Mouse (Mus musculus) hindlimb bud, embryonic 11.5 days (tissue): ENCODE measurements around the gene Mrpl43.

Experiments
- DNase-seq: peaks from one replicate; pipeline ENCODE4 v3.0.0-alpha.2; 2012; ENCODE audit warnings: low read depth, low spot score; ENCODE audit errors: extremely low spot score

Gene Mrpl43

DNA sequence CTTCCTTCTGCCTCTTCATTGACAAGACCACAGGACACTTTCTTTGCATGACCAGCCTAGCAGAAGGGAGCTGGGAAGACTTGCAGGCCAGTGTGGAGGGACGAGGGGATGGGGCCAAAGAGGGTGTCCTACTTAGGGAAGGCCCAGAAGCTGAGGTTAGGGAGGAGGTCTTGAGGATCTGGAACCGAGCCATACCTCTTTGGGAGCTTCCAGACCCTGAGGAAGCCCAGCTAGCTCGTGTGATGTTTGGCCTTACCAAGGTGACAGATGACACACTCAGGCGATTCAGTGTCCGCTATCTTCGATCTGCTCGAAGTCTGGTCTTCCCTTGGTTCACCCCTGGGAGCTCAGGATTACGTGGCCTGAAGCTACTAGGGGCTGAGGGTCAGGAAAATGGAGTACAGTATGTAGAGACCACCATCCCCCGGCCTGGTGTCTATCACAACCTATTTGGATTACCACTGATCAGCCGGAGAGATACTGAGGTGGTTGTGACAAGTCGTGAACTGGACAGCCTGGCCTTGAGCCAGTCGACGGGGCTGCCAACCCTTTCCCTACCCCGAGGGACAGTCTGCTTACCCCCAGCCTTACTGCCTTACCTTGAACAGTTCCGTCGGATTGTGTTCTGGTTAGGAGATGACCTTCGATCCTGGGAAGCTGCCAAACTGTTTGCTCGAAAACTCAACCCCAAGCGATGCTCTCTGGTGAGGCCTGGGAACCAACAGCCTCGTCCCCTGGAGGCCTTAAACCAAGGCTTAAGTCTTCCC lies 1.4 kb upstream of the Mrpl43 start:
- DNase-seq, result no peak

DNA sequence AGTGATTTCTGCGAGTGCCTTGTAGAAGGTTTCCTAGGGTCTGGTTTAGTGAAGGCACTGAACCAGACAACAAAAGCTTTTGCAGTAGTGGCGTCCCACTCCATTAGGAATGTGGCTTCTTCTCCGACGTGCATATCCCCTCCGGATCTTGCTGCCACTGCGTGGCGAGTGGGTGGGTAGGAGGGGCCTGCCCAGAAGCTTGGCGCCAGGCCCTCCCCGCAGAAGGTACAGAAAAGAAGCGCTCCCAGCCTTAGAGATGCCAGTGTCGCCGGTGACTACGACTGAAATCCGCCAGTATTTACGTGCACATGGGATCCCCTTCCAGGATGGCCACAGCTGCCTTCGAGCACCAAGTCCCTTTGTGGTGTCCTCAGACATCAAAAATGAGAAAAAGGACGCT lies 779 bp upstream of the Mrpl43 start:
- DNase-seq, result no peak

DNA sequence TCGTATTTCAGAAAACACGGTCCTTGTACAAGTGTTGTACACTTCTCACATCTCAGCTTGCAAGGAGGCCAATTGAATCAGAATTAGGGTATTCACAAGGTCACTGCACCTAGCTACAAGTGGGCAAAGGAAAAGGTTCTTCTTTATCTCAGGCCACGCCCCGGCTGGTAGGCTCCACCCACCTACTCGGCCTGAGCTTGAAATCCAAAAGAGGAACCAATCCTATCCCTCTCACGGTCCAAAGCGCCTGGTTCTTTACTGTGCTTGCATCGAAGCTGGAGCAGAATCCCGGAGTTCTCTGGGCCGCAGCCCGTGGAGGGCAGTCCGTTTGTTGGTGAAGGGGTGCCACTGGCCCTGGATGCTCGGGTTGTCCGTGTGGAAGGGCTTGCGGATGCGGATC lies 798 bp downstream of the Mrpl43 start, which contains the start of gene Twnk:
TSS of gene Twnk (plus strand) at position 220 of the 400 bp plus-strand sequence.
- DNase-seq, result no peak

DNA sequence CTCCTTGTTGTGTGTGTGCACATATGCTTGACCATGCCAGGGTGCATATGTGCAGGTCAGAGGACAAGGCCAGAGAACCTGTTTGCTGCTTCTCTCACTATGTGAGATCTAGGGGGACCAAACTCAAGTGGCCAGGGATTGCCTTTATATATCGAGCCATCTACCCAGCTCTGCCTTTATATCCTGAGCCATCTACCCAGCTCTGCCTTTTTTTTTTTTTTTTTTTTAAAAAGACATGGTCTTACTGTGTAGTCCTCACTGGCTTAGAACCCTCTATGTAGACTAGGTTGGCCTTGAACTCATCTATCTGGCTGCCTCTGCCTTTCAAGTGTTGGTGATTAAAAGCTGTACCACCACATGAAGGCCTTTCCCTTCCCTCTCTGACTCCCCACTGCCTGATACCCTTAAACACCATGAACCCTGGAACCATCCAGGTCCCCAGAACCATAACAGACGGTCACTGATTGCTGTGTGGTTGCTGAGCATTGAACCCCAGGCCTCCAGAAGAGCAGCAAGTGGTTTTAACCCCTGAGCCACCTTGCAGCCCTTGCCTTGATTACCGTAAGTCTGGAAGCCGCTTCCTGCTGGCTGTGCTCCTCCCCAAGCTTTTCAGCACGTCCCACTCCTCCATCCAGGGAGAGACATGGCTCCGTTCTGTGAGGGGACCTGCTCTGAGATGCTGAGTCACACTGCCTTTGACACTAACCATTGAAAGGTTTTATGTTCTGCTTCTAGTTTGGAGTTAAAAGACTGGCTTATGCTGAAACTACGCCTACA lies 2.3 kb downstream of the Mrpl43 start:
- DNase-seq, result no peak

DNA sequence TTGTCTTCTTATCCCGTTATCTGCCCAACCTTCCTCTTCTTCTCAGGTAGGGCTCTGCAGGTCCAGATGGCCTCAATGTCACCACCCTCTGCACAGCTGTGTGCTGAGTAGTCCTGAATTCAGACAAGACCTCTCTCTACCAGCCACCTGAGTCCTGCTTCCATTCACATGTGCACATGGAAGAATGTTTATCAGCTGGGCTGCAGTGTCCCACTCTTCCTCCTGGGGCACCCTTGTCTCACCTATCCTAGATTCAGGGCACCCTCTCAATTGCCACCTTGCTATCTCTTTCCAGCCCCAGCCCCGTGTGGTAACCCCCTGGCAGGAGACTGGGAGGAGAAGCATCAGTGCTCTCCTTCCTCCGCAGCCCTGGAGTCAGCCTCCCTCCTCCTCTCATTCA lies 3.9 kb downstream of the Mrpl43 start:
- DNase-seq, result no peak

DNA sequence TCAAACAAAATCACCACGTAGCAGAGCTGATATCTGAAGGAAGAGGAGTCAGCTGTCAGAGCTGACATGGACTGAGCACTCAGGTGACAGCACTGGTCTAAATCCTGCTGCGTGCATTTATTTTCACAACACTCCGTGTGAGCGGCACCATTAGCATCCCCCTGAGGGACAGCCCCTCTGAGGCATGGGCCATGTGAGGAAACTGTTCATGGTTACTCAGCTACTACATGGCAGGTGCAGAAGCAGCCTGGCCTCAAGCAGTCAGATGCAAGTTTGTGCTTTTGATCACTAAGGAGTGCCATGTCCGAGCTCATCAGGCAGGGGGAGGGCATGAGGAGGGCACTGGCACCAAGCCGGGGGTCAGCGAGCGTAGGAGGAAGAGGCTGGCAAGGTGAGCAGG lies 6.6 kb downstream of the Mrpl43 start:
- DNase-seq, result no peak

DNA sequence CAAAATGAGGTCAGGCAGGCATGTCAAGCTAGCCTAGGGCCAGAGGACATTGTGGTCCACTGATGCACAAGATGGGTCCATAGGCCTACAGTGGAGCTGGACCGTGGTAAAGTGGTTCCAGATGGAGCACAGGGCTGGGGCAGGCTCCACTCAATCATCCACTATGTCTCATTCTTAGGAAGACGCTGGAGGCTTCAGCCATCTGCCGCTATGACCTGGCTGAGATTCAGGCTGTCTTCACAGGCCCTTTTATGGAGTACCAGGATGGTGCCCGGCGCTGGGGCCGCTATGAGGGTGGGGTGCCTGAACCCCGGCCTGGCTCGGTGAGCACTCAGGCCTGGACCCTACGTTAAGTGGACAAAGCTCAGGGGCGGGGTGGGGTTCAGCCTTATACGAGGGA lies 8.5 kb downstream of the Mrpl43 start:
- DNase-seq, result no peak

DNA sequence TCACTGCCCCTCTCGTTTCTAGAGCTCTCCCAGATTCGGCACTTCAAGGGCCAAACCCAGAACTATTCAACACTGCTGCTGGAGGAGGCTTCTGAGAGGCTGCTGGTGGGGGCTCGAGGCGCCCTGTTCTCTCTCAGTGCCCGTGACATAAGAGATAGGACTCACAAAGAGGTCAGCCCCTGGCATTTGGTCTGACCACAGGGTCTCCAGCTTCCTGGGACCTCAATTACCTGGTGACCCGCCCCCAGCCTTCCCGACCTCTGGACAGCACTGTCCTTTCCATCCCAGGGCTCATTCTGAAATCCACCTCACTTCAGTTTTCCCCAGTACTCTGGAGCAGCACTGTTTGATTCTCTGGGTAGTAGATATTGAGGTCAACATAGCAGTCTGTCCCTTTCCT lies 13.5 kb downstream of the Mrpl43 start:
- DNase-seq, result no peak

DNA sequence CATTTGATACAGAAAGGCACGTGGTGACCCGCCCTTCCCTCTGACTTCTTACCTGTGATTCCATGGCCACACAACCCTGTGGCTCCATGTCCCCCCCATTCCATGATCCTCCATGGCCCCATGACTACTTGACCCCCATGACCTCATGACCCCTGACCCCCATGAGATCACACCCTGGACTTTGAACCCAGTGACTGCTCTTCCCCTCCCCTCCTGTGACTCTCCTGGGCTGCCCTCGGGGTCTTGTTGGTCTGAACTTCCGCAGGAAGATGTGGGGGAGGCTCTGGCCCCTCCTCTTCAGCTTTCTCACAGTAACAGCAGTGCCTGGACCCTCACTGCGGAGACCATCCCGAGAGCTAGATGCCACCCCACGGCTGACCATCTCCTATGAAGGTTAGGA lies 14.0 kb downstream of the Mrpl43 start:
- DNase-seq, result no peak

DNA sequence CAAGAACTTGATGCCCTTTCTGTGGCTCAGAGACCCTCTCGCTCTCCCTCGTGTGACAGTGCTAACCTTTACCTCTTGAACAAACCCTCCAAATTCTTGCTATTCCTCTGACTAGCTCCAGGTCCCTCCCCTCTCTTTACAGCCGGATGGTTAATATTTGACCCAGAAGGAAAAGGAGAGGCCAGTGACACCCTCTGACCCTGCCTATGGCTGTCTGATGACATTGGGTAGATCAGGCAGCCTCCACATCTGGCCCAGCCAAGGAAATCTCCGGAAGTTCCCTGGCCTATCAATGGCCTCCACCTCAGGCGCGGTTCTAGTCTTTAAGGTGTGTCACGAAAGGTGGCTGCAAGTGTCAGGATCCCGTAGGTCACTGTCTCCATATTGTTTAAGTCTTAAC lies 15.2 kb downstream of the Mrpl43 start:
- DNase-seq, result no peak

DNA sequence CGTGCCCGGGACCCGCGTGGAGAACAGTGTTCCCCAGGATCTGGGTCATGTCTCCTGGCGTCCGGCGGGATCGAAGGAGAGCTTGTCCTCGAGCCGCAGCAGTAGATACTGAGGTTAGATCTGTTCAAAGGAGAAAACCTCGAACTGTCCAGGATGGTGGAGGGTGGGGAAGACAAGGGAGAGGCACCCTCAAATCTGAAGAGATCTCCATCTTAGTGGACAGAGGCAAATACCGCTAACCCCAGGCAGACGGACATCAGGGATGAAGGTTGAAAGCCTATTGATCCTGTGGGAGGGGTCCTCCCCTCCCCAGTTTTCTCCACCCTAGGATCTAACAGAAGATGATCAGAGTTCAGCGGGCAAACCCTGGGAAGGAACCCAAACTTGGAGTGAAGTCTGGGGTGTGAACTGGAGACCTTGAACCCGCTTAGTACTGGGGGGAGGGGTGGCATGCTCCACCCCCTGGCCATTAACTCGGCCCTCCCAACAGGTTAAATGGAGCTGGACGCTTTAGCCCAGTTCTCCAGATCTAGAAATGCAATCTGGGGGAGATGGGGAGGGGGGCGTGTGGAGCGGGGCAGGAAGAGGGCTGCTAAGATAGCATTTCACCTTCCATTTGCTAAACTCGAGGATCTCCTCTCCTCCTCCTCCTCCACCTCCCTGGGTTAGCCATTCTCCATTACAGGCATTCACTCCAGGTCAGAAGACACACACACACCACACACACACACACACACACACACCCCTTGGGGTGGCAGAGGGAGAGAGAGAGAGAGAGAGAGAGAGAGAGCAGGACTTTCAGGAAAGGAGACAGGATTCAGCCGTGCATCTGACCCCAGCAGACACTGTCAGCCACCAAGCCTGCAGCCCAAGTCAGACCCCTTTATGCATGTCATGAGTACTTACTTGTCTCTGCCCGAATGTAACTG lies 16.4 kb downstream of the Mrpl43 start:
- DNase-seq, result no peak

DNA sequence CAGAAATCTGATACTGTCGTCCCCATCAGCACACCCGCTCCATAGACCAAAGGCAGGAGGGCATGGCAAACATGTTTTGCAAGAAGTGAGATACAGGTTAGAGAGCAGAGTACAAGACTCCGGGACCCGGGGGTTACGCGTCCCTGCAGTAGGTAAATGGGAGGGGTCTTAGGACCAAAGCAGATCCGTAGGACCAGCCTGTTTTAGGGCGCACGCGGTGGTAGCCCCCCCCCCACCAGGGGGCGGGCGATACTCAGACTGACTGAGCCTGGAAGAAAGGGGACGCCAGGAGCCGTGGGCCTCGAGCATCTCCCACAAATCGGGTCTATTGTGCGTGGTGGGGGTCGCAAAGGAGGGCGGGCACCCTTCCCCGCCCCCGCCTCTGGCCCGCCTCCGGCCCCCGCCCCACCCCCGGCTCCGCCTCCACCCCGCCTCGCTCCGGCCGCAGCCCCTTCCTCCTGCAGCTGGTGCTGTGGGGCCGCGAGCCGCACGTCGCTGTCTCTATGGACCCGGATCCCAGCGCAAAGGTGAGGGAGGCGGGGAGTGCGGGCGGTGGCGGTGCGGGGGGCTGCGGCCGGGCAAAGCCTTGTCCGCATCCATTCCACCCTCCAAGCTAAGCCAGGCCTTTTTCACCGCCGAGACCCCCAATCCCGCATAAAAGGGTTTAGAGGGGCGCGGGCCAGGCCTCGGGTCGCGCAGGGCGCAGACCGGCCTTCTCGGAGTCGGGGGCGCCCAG lies 17.2 kb downstream of the Mrpl43 start, which contains the start of gene Sema4g:
TSS of gene Sema4g (plus strand) at position 271 of the 736 bp plus-strand sequence.
- no peak for DNase-seq

DNA sequence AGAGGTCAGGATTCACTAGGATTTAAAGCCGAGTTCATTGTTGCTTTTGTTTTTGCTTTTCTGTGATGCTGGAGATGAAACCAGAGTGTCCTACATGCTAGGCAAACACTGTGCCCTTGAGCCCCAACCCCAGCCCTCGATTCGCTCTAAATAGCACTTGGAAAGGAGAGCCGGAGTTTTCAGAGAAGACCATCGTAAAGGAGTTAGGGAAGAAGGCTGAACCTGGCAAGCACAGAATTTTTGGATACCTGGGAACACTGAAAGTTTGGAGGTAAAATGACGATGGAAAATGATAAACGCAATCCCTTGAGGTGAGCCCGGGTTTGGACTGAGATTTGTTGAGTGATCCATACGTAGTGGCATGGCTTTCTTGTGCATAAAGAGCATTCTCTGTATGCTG lies 17.9 kb downstream of the Mrpl43 start:
- no peak for DNase-seq

DNA sequence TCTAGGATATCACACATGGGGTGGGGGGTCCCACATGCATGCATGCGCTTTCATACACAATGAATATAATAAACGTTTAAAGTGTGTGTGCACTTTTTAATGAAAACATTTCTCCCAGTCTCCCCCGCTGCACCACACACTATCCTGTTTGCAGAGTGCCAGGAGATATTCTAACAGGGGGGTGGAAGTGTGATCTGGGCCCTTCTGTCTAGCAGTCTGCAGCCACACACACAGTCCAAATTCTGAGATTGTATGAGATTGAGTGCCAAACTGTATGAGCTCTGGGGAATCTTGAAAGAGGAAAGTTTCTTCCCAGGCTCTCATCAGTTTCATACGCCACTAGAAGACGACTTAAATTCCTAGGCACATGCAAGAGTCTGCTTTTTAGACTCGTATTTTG lies 18.4 kb downstream of the Mrpl43 start:
- no peak for DNase-seq

DNA sequence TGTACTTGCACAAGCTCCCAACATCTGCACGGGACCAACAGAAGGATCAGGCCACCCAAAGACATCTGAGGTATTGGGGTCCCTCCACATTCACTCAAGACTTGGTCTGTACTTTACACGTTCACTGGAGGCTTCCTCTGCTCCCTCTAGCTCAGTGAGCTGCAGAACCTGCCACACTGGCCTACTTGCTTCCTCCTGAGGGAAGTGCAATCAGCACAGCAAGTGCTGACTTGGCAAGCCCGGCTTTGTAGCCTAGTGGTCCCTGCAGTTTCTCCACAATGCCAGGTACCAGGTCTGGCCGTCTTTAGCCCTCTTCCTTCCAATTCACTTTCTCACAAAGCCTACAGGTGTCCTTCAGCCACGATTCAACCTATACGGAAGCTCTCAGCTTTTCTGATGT lies 19.2 kb downstream of the Mrpl43 start:
- DNase-seq, result no peak

DNA sequence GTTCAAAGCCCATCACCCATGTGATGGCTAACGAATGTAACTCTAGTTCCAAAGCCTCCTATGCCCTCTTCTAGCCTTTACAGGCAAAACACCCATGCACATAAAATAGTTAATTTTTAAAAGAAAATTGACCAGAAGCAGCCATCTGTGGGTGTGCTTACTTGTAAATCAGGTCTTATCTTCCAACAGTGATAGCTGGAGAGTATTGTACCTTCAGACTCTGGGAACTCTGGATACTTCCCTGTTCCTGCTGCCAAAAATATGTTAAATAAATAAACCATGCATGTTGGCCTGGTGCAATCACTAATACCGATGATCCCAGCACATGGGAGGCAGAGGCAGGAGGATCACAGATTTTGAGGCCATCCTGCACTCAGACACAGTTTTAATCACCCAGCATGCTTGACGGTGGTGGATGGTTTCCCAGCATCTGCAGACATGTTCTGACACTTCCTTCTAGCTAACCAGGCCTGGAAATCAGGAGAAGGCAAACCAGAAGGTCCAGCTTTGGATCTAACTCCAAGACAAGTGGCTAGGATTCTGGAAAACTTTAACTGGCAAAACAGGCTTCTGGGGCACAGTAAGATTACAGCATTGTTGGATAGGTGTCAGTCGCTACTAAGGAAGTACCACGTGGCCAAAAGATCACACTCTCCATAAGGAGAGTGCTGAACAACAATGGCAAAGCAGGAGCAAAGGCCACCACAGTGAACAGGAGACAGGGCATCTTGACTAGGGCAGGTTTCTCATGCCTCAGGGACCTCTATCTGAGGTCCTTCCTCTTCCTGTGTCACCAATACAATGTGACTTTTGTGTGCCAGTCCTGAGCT lies 20.9 kb downstream of the Mrpl43 start:
- no peak for DNase-seq

DNA sequence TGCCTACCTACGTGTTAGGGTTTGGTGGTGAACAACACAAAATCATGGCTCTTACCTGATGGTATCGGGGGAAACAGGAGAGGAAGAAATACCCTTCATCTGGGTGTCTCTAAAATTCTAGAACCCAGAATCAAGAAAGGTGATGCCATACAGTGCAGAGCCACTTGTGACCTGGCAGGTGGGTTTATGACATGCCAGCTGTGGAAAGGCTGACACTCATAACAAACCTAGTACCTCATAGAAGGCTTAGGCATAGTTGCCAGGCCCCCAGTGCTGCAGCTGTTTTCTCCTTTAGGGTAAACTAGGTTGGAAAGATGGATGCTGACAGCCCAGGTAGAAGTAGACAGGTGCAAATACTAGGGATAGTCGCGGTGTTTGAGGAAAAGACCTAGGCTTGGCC lies 21.8 kb downstream of the Mrpl43 start:
- DNase-seq, result no peak

DNA sequence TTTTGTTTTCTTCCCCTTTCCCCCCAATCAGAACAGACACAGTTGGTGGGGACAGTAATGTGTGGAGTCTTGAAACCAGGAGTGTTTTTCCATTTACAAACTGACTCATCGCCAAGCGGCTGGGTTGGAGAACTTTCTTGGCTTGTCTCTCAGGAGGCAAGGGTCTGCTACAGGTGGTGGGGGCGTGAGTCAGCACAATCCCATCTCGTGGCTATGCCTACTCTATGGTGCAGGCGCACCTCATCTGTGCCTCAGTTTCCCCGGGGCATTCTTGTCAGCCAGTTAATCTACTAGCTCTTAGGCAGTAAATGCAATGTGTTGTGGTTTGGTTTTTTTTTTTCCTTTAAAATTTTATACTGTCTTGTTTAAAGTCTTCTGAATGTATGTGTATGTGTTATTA lies 22.9 kb downstream of the Mrpl43 start:
- no peak for DNase-seq

DNA sequence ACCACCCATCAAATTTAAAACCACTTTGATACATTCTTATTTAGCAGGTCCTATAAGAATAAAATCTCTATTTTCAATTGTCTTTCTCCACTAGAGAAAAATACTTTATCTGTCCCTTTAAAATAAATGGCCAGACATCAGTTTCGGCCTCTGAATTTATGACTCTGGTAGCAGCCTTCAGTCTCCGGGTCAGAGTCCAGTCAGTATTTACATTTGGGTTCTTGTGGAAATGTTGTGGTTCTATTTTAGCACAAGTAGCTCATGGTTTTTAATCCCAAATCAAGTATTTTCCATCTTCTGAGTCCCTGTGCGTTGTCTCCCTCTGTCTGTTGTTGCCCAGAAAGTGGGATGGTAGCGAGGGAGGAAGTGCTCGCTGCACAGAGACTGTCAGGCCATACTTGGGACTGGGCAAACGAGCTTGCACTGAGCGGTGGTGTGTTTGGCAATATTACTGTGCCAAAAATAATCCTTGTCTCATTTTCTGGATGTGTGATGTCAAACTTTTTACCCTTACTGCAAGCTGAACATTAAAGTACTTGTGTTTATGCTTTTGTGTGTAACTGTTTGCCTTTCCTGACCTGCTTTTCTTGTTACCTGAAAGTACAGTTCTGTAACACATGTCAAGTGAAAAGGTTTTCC lies 23.6 kb downstream of the Mrpl43 start:
- DNase-seq, result no peak
